Mouse (Mus musculus) liver, embryonic 14.5 days (tissue): Measurements from ENCODE around the gene Slc16a1.
"Not testable (repeated sequence)": the region's sequence is repeated elsewhere in the genome, so short reads cannot be mapped to it uniquely, and the experiment has no call there.

Experiments
- CTCF ChIP-seq: IDR thresholded peaks from 2 replicates; pipeline ENCODE4 v1.5.1; 2016; ENCODE audit warnings: antibody characterized with exemption, low read depth, control low read depth
- EP300 ChIP-seq: IDR thresholded peaks from 2 replicates; pipeline ENCODE4 v1.6.1; 2016; ENCODE audit warnings: antibody characterized with exemption, low read depth

DNA sequence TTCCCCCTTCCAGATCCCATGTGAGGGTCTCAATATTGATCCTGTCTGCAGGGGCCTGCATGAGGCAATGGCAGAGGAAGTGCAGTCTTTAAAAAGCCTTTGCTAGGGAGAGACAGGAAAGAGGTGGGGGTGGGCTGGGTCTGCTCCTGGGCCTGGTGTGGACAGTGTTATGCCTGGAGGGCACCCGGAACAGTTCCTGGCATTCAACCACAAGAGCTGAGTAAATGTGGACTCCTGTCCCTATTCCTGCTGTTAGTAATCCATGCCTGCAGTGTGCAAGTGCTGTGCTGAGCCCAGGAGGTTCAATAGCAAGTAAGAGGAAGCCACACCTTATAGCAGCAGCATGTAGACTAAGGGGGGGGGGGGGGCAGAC, 69.3 kb downstream of the Slc16a1 start:
- TF ChIP-seq CTCF, EP300: not testable (repeated sequence)
